Mouse (Mus musculus) heart, postnatal 0 days (tissue): Measurements from ENCODE around the gene Ppp1r9b. TPM values are rescaled to one million over a fixed set of nuclear protein-coding genes. Genes with fewer than 3 reads are reported as not detected.

Source experiments
- ATAC-seq: fragments of 200-750 bp; cut with Nextera tagmentation; 2 replicates; pipeline ENCODE4 v1.8.0; 2017; ENCODE audit warnings: low read depth, moderate number of reproducible peaks, moderate library complexity; ENCODE audit not compliant: insufficient read depth
- DNase-seq: peaks from one replicate; pipeline ENCODE4 v3.0.0-alpha.2; 2016; ENCODE audit warnings: low spot score
- H3K27ac ChIP-seq: fragments of 300-500 bp; sonication (generic); 2 replicates; pipeline ENCODE4 v1.5.1; 2014; ENCODE audit warnings: low read depth, mild to moderate bottlenecking
- H3K27me3 ChIP-seq: fragments of 300-500 bp; sonication (generic); 2 replicates; pipeline ENCODE4 v1.6.1; 2014; ENCODE audit warnings: low read length, mixed read lengths; ENCODE audit not compliant: control insufficient read depth, insufficient read depth
- H3K36me3 ChIP-seq: fragments of 300-500 bp; sonication (generic); replicated peaks from 2 replicates; pipeline ENCODE4 v1.6.1; 2014; ENCODE audit warnings: low read length, mixed read lengths; ENCODE audit not compliant: control insufficient read depth, insufficient read depth
- H3K4me1 ChIP-seq: fragments of 300-500 bp; sonication (generic); 2 replicates; pipeline ENCODE4 v1.6.1; 2014; ENCODE audit warnings: antibody characterized with exemption; ENCODE audit not compliant: control insufficient read depth, insufficient read depth
- H3K4me2 ChIP-seq: fragments of 300-500 bp; sonication (generic); 2 replicates; pipeline ENCODE4 v1.6.1; 2014; ENCODE audit warnings: low read depth, mild to moderate bottlenecking, low read length, moderate library complexity
- H3K4me3 ChIP-seq: fragments of 300-500 bp; sonication (generic); 2 replicates; pipeline ENCODE4 v1.5.1; 2014; ENCODE audit warnings: low read depth, low read length
- H3K9ac ChIP-seq: fragments of 300-500 bp; sonication (generic); replicated peaks from 2 replicates; pipeline ENCODE4 v1.6.1; 2014; ENCODE audit warnings: low read depth, low read length, mixed read lengths
- H3K9me3 ChIP-seq: fragments of 300-500 bp; sonication (generic); replicated peaks from 2 replicates; pipeline ENCODE4 v1.6.1; 2016; ENCODE audit warnings: low read length; ENCODE audit not compliant: control insufficient read depth
- CTCF ChIP-seq: IDR thresholded peaks from 2 replicates; pipeline ENCODE4 v1.5.1; 2016; ENCODE audit warnings: antibody characterized with exemption, control low read depth, low read depth
- EP300 ChIP-seq: IDR thresholded peaks from 2 replicates; pipeline ENCODE4 v1.6.1; 2016; ENCODE audit warnings: antibody characterized with exemption, low read depth
- whole genome bisulfite sequencing: fragments of 180-500 bp; shearing (Covaris S2); extraction: QIAGEN DNeasy Blood & Tissue Kit; methylation state at CpG from one replicate; pipeline ENCODE4 v1.1.7; 2014; 5-methylcytosine and 5-hydroxymethylcytosine counted together
- polyA plus RNA-seq: library from polyadenylated mRNA; unstranded; fragments of >200 nt; fragmentation: Nextera tagmentation; extraction: Ambion mirVana; gene quantifications from 2 replicates; pipeline ENCODE4 v1.2.1, GENCODE M21; 2015
- total RNA-seq: library from RNA; depleted of rRNA; stranded (reverse); fragments of >200 nt; gene quantifications from 2 replicates; pipeline ENCODE4 v1.2.3, GENCODE M21; 2014; ENCODE audit warnings: low replicate concordance

Gene Ppp1r9b
- total and polyA plus RNA-seq, 2 experiments from 2014 or later, result 4.7 to 27.6 TPM

DNA sequence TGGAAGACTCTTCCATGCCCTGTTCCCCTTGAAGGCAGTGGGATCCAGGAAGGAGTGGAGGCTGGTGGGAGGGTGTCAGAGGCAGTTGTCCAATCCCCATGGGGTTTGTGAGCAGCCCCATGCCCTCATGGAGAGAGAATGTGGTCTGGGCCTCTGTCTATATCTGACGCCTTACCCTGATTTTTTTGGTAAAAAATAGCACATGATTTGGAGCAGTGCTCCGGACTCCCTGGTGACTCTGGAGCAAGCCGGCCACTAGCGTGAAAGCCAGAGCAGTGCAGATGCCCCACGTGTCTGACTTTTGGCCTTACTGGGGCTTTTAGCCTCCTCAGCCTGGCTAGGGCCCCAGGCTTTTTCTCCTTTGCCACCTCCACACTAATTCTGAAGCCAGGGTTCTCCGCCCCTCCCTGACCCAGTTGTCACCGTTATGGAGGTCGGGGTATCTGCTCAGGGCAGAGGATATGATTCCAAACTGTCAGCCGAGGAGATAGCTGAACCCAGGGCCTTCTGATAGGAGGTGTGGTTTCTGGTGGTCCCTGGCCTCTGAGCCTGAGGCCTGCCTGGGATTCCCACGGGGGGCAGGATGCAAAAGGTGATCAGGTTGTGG, 3.5 kb downstream of the Ppp1r9b start:
- no peaks in the 10 kb centered on the region for H3K9me3 ChIP-seq
- 18% methylated on average over 10 of the region's 10 CpGs for WGBS
- H3K36me3 ChIP-seq, result peaks cover 31% of the 10 kb centered on the region
- peaks cover 35% of the 10 kb centered on the region for H3K4me1 ChIP-seq
- peak overlapping the region; percentile 88; the same call in 1 of the 2 replicates for H3K9ac ChIP-seq
- H3K27me3 ChIP-seq, result no peaks in the 10 kb centered on the region
- ATAC-seq (no peak), DNase-seq (peak; percentile 54)
- H3K4me2 ChIP-seq, result peak overlapping the region; percentile 90
- TF ChIP-seq CTCF (no peak), EP300 (no peak)
- 0 out of 2 replicates have a peak overlapping the region, but pooled peaks have one; percentile 91 for H3K27ac ChIP-seq
- peak overlapping the region; percentile 89 for H3K4me3 ChIP-seq

DNA sequence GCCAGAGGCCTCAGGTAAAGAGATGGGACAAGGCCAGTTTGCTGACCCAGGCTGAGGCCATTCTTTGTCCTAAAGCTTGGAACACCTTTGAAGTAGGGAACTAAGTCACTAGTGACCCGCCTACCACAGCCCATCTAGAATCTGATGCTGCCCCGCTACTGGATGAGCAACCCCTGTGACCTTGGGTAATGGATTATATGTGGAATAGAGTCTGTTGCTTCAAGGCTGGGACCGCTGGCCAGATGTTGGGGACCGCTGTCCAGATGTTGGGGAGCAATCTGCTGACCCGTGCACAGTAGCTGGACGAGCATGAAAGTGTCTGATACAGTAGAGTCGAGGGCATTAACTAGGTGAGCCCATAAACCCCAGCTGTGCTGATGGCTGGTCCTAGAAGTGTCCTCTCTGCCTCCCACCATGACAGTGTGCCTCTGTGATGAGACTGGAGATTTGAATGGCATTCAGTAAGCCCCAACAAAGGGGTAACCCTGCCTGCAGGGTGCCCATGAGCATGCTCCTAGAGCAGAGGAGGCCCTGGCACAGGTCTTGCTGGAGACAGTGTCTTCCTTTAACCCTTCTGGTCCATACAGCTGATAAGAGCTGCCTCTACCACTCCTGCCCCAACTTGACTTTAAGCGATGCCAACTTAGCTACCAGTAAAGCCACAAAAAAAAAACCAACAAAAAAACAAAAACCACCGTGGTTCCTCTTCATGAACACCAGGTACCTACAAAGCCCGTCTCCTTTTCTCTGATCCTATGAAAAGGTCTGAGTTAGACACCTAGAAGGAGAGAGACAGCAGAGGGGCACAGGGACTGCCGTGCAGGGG, 4.3 kb downstream of the Ppp1r9b start:
- Histone ChIP-seq H3K9ac (peak overlapping the region; percentile 88; the same call in 1 of the 2 replicates), H3K9me3 (no peaks in the 10 kb centered on the region), H3K36me3 (peaks cover 40% of the 10 kb centered on the region), H3K27me3 (no peaks in the 10 kb centered on the region), H3K4me3 (peak overlapping the region; percentile 89; the same call in 1 of the 2 replicates), H3K27ac (no peak overlapping the region), H3K4me2 (peak overlapping the region; percentile 90), H3K4me1 (peaks cover 30% of the 10 kb centered on the region)
- ATAC-seq, result no peak
- WGBS, result 77% methylated on average over 11 of the region's 11 CpGs
- TF ChIP-seq EP300, result no peak
- TF ChIP-seq CTCF, result no peak
- no peak for DNase-seq

GRCm38 (mm10) chr11:94996101-94996500, 5.3 kb downstream of the Ppp1r9b start:
- Histone ChIP-seq H3K36me3 (peaks cover 43% of the 10 kb centered on the region), H3K9me3 (no peaks in the 10 kb centered on the region), H3K4me1 (peaks cover 30% of the 10 kb centered on the region), H3K27ac (no peak overlapping the region), H3K4me3 (no peak overlapping the region), H3K9ac (no peak overlapping the region), H3K4me2 (no peak overlapping the region), H3K27me3 (no peaks in the 10 kb centered on the region)
- TF ChIP-seq CTCF, result no peak
- TF ChIP-seq EP300, result no peak
- no peak for DNase-seq
- ATAC-seq, result no peak
- 78% methylated on average over 8 of the region's 8 CpGs for WGBS

DNA sequence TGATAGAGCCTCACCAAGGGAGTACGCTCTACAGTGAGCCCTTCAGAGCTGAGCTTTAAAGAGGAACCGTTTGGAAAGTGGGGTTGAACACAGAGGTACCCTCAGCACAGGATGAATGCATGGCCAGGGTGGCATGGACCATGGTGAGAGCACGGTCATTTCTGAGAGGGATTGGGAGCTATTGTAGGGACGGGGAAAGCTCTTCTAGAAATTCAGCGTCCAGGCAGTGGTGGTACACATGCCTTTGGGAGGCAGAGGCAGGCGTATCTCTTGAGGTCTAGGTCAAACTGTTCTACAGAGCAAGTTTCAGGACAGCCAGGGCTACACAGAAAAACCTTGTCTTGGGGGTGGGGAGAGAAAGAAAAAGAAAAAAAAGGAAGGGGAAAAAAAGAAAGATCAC, 6.1 kb downstream of the Ppp1r9b start:
- Histone ChIP-seq H3K27ac (no peak overlapping the region), H3K9ac (no peak overlapping the region), H3K27me3 (no peaks in the 10 kb centered on the region), H3K4me1 (peaks cover 35% of the 10 kb centered on the region), H3K4me3 (no peak overlapping the region), H3K4me2 (no peak overlapping the region), H3K36me3 (peaks cover 51% of the 10 kb centered on the region), H3K9me3 (no peaks in the 10 kb centered on the region)
- 87% methylated on average over 6 of the region's 6 CpGs for WGBS
- DNase-seq (no peak), ATAC-seq (no peak)
- TF ChIP-seq CTCF (no peak), EP300 (no peak)

- no peak for TF ChIP-seq EP300
- TF ChIP-seq CTCF, result no peak
- WGBS, result 45% methylated on average over 5 of the region's 5 CpGs
- Histone ChIP-seq H3K4me3 (no peak overlapping the region), H3K36me3 (peaks cover 57% of the 10 kb centered on the region), H3K4me2 (no peak overlapping the region), H3K9me3 (no peaks in the 10 kb centered on the region), H3K4me1 (peaks cover 35% of the 10 kb centered on the region), H3K9ac (no peak overlapping the region), H3K27ac (peak overlapping the region; percentile 47; the same call in 1 of the 2 replicates), H3K27me3 (no peaks in the 10 kb centered on the region)
- no peak for ATAC-seq
- DNase-seq, result no peak
Measured at GRCm38 (mm10) chr11:94997596-94997995, 6.8 kb downstream of the Ppp1r9b start.
